Mouse (Mus musculus) ZHBTc4 (cell line): ENCODE data around the gene Tlx2.

ENCODE experiments used
- DNase-seq: peaks from one replicate; pipeline ENCODE4 v3.0.0-alpha.2; 2011; ENCODE audit warnings: low read depth, low spot score

The Tlx2 gene

GRCm38 (mm10) chr6:83054871-83055431 is 15.1 kb downstream of the Tlx2 start, which contains the start of gene Htra2:
Gene Htra2, minus strand, starts transcription at chr6:83055273.
- DNase-seq: no peak

GRCm38 (mm10) chr6:83054074-83054851 is 15.8 kb downstream of the Tlx2 start, which contains the start of gene Aup1:
Gene Aup1, plus strand, starts transcription at chr6:83054521.
- DNase-seq: peak; percentile 98

DNA sequence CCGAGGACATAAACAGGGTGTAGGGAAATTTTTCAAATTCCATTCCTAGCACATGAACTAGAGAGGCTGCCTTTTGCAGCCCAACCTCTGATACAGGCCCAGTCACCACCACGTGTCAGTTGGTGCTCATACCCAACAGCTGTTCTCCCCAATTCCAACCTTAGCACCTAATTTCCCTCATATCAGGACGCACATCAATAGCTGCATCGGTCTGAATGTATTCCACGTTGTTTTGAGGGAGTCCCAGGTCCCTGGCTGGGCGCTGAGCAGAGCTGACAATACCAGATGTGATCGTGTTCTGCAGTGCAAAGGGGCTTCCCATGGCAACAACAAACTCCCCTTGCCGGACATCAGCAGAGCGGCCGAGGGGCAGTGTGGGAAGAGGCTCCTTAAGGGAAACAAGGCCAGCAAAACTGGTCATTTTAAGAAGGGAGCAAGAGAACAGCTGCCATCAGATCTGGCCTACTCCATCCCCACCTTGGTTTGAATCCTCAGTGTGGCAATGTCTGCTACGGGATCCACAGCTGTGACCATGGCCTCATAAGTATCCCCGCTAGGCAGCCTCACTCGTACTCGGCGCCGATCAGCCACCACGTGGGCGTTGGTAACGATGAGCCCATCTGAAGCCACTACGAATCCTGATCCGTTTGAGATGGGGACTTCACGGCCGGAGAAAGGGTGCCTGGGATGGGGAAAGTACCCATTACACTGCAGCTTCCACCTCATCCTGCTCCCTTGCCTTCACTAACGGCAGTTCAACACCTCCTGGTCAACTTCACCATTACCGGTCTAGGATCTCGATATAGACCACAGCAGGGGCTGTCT is 16.7 kb downstream of the Tlx2 start:
- DNase-seq: peak; percentile 55

DNA sequence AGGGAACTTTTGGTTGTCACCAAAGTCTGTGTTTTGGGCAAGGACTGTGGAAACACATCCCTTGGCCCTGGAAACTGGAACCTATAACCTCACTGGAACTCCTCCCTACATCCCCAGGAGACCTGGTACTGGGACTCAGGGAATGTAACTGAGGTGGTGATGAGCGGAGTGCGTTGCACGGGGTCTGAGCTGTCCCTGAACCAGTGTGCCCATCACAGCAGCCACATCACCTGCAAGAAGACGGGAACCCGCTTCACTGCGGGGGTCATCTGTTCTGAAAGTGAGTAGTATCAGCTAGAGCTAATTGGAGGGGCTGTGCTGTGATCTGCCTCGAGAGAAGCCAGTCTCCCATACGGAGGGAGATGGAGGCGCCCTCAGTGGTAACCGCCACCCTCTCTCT is 20.7 kb downstream of the Tlx2 start:
- DNase-seq: no peak

DNA sequence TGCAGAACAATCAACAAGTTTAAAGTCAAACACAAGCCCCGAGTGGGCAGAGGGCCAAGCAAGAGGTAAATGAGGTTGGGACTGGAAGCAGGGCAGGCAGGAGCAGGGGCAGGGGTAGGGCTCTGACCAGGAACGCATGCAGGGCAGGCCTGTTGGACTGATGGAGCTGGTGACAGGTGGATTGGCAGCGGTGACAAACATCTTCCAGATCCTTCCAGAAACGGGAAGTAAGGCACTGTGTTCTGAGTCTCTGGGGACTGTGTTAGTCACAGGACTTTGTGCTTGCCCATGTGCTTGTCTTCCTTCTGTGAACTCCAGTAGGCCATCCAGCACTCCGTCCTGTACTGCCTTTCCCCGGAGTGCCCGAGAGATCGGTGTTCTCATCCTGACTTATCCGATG is 25.4 kb downstream of the Tlx2 start:
- no peak for DNase-seq

DNA sequence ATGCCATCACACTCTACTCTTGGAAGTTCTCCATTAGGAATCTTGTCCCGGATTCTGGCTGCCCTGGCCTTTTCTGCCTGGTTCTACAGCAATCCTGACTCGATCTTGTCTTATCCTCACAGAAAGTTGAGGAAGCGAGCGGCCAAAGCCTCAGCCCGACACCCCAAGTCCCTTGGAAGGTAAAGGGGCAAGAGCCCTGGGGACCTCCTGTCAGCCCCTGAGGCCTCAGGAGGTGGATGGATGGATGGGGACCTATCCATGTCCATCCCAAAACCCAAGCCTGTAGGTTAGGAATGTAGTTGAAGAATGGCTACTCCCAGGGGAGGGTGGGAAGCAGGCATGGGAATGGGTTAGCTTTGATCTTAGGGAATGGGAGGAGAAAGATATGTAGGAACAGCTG is 26.1 kb downstream of the Tlx2 start:
- DNase-seq: no peak

DNA sequence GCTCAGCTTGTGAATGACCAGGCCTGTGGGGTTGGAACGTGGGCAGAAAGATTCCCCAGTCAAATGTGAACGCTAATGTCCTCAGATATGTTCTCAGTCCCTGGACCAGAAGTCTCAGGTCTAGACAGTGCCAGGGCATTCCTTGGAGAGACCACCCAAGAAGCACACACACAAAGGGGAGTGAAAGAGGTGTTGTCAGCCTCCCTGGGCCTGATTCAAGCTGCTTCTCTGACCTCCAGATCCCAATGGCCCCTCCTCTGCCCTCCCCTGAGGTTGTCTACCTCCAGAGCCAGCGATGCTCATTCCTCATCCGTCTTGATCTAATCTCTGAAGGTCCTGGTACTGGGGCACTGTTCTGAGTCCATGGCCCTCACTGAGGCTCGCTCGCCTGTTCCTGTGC is 26.5 kb downstream of the Tlx2 start:
- peak; percentile 66 for DNase-seq

DNA sequence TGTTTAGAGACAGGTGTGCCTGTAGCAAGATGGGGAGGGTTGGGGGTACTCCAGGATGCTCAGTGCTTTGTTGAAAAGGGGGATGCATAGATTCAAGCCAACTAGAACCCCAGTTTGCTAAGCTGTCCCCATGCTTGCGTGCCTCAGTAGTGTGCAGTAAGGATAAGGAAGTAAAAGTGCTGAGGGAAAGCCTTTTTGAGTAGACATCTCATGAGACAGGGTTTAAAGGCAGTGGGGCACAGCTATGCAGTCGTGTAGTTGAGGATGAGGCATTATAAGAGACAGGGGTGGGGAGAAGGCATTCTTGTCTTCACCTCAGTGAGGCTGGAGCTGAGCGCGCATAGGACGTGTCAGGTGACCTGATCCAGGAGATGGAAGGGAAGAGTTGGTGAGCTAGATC is 29.5 kb downstream of the Tlx2 start:
- DNase-seq: no peak

DNA sequence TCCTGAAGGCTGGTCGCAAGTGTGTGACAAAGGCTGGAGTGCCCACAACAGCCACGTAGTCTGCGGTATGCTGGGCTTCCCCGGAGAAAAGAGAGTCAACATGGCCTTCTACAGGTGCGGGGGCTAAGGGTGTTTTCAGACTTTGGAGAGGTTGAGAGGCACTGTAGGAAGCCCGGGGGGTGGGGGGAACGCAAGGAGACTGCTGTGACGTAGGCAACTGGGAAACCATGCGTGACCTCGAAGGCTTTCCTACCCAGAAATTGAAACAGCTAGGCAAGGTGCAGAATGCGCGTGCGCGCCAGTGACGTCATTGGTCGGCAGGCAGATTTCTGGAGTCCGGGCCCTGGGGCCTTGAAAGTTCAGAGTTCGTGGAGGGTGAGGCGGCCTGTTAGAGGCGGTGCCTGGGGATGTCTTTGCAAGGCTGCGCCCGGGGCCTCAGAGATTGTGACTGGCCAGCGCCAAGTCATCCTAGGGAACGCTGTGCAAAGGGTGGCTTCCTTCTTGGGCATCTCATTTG is 31.5 kb downstream of the Tlx2 start:
- peak; percentile 96 for DNase-seq

- no peak for DNase-seq
Observed at GRCm38 (mm10) chr6:83037188-83037587, 32.9 kb downstream of the Tlx2 start.

- DNase-seq: no peak
Observed at GRCm38 (mm10) chr6:83034463-83035055, 35.5 kb downstream of the Tlx2 start.

DNA sequence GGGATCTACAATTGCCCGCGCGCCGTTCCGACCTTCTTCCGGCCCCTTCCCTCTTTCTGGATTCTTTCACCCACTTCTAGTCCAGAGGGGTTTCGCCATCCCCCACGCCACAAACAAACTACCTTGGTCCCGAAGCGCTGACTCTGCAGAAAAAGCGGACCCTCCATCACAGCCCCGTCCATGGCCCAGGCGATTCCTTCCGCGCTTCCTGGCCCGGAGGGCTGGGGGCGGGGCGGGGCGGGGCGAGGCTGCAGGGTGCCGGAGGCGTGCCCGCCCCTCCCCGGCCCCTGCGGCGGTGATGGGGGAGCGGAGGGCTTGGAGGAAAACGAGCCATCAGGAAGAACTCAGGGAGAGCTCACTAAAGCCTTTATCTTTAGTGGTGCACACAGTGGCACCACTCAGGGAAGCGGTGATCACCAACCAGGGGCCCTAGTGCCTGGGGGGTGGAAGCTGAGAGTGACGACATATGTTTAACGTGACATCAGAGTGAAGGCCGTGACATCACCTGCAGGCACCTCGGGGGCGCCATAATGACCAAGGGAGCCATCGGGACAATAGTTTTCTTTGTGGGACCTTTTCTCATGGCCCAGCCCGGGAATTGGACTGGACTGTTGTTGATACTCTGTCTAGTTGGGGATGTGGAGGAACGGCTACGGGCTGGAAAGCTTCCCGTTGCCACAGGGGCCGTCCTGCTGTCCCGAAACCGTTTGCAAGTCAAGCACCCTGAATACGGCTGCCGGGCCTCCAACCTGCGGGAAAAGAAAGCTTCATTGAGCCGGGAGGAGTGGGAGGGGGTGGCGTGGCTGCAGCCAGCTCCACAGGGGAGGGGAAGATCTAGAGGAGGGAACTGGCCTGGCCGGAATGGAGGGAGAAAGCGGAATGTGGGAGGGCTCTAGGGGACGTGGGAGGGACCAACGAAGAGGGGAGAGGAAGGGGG is 36.6 kb downstream of the Tlx2 start, which contains the start of the genes Dok1 and Loxl3:
Dok1 (minus strand) TSS at position 223 of the 937 bp plus-strand sequence.
Loxl3 (plus strand) TSS at position 925 of the 937 bp plus-strand sequence.
- peak; percentile 91 for DNase-seq

GRCm38 (mm10) chr6:83032769-83033191 is 37.3 kb downstream of the Tlx2 start:
- peak; percentile 81 for DNase-seq

- peak; percentile 19 for DNase-seq
Observed at GRCm38 (mm10) chr6:83031921-83032590, 38.0 kb downstream of the Tlx2 start.

GRCm38 (mm10) chr6:83031111-83031510 is 39.0 kb downstream of the Tlx2 start:
- no peak for DNase-seq

GRCm38 (mm10) chr6:83029777-83030176 is 40.3 kb downstream of the Tlx2 start:
- no peak for DNase-seq

DNA sequence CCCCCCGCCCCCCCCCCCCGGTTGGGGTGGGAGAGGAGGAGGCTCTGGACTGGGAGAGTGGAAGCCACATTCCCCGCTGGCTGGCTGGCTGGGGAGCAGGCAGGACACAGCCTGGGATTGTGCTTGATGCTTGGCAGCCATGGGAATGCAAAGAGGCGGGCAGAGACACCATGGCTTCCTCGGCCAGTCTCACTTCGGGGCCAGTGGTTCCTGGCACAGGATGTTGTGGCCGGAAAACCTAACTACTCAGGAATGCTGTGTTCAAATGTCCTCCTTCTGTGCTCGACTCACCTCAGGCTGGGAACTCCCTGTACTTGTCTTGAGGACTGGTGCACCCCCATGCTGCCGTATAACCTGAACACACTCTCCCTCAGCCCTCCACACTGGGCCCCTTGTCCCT is 42.4 kb downstream of the Tlx2 start:
- DNase-seq: no peak

- DNase-seq: no peak
Observed at GRCm38 (mm10) chr6:83027293-83027692, 42.8 kb downstream of the Tlx2 start.

- no peak for DNase-seq
Observed at GRCm38 (mm10) chr6:83025221-83025620, 44.9 kb downstream of the Tlx2 start.

DNA sequence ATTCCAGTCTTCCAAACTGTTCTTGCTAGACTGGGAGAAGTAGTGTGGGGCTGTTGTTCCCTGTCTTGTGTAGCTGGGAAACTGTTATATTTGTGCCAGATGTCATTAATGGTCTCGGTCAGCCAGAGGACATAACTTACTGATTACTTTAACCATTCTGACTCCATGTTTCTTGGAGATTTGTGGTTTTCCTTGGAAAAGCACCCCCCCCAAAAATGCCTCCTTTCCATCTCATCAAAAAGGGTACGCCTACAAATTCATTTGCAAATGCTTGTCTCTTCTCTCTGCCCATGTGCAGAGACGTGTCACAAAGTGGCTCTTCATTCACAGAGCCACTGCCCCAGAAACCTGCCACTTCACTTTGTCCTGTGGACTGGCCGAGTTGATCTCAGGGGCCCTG is 45.7 kb downstream of the Tlx2 start:
- no peak for DNase-seq
